Comparison of ENCODE assay signal across 8 mouse cellular contexts in genomic region chr1:178187216-178187791, GRCm38 (mm10). TPM values are rescaled to one million over a fixed set of nuclear protein-coding genes. Genes with fewer than 3 reads are reported as not detected.
DNase-seq lines count a peak whose midpoint lies in the region; ATAC-seq and TF ChIP-seq lines count a peak whose summit lies in the region.
"Not testable (repeated sequence)": the region's sequence is repeated elsewhere in the genome, so short reads cannot be mapped to it uniquely, and the experiment has no call there.

Desi2 (plus strand) TSS chr1:178187417.

- TF ChIP-seq CTCF in E14TG2a.4 (conservative IDR thresholded peaks at IDR 0.05; ENCODE audit: low read length); testis, adult 2 months (IDR thresholded peaks at IDR 0.05; ENCODE audit: control insufficient read depth, insufficient read depth, insufficient replicate concordance, low read depth, low read length): not testable (repeated sequence)
- peak; percentile 7; the same call in 1 of the 2 replicates for TF ChIP-seq CTCF in heart, postnatal 0 days (IDR thresholded peaks at IDR 0.05; ENCODE audit: low read depth)

- TF ChIP-seq EP300 in heart, postnatal 0 days (IDR thresholded peaks at IDR 0.05; ENCODE audit: low read depth) = not testable (repeated sequence)

- H3K27ac ChIP-seq in forebrain, embryonic 12.5 days = peak within 1 kb of the TSS; percentile 53; the same call in 1 of the 2 replicates
- H3K27ac ChIP-seq in heart, postnatal 0 days (ENCODE audit: low read depth) = peak within 1 kb of the TSS; percentile 93
- peak within 1 kb of the TSS; percentile 70 for H3K27ac ChIP-seq in liver, embryonic 16.5 days (ENCODE audit: low read length)
- H3K27ac ChIP-seq in neural tube, embryonic 13.5 days (replicated peaks) = peak within 1 kb of the TSS; percentile 74
- peak within 1 kb of the TSS; percentile 85 for H3K27ac ChIP-seq in testis, adult 2 months (ENCODE audit: control insufficient read depth, insufficient read depth, low read depth, low read length)

- TF ChIP-seq POLR2A in testis, adult 2 months (IDR thresholded peaks at IDR 0.05; ENCODE audit: control insufficient read depth, low read depth, low read length) = peak; percentile 48

- H3K9me3 ChIP-seq in E14TG2a.4 (ENCODE audit: low read length); forebrain, embryonic 12.5 days; heart, postnatal 0 days (replicated peaks; ENCODE audit: control insufficient read depth, low read length); liver, embryonic 16.5 days (replicated peaks; ENCODE audit: control insufficient read depth, low read length); neural tube, embryonic 13.5 days: not testable (repeated sequence)

- under 1% methylated on average over 37 of the region's 37 CpGs for WGBS in forebrain, embryonic 12.5 days
- WGBS in heart, postnatal 0 days = under 1% methylated on average over 27 of the region's 37 CpGs
- WGBS in liver, embryonic 16.5 days (ENCODE audit: insufficient replicate concordance) = under 1% methylated on average over 33 of the region's 37 CpGs
- whole genome bisulfite sequencing in neural tube, embryonic 13.5 days = under 1% methylated on average over 37 of the region's 37 CpGs

- peak within 1 kb of the TSS; percentile 86 for H3K4me3 ChIP-seq in E14TG2a.4 (replicated peaks; ENCODE audit: low read length)
- H3K4me3 ChIP-seq in forebrain, embryonic 12.5 days (replicated peaks) = peak within 1 kb of the TSS; percentile 64
- H3K4me3 ChIP-seq in heart, postnatal 0 days (ENCODE audit: low read depth, low read length) = peak within 1 kb of the TSS; percentile 72
- H3K4me3 ChIP-seq in liver, embryonic 16.5 days (ENCODE audit: low read depth, low read length) = peak within 1 kb of the TSS; percentile 75
- peak within 1 kb of the TSS; percentile 64 for H3K4me3 ChIP-seq in neural tube, embryonic 13.5 days
- H3K4me3 ChIP-seq in testis, adult 2 months (ENCODE audit: control insufficient read depth, low read depth, low read length) = peak within 1 kb of the TSS; percentile 85

- ATAC-seq in forebrain, embryonic 12.5 days (ENCODE audit: low FRiP score) = peak; percentile 99
- ATAC-seq in heart, postnatal 0 days (ENCODE audit: insufficient read depth, low read depth) = peak; percentile 99
- peak; percentile 96 for ATAC-seq in liver, embryonic 16.5 days (ENCODE audit: low read depth)
- peak; percentile 99 for ATAC-seq in neural tube, embryonic 13.5 days (ENCODE audit: low read depth)

- H3K4me2 ChIP-seq in forebrain, embryonic 12.5 days = peak within 1 kb of the TSS; percentile 57
- H3K4me2 ChIP-seq in heart, postnatal 0 days (ENCODE audit: low read depth, low read length) = peak within 1 kb of the TSS; percentile 85
- H3K4me2 ChIP-seq in liver, embryonic 16.5 days (ENCODE audit: low read depth, low read length) = peak within 1 kb of the TSS; percentile 89
- peak within 1 kb of the TSS; percentile 67 for H3K4me2 ChIP-seq in neural tube, embryonic 13.5 days

- peak; percentile 87 for DNase-seq in c-Kit-positive CD71-positive TER-119-positive erythroid progenitor cells, embryonic 14.5 days (ENCODE audit: low spot score)
- DNase-seq in heart, postnatal 0 days (ENCODE audit: low spot score) = peak; percentile 100
- peak; percentile 91 to 96 for DNase-seq in kidney, postnatal 4 days

- not testable (repeated sequence) for H3K36me3 ChIP-seq in E14TG2a.4 (ENCODE audit: insufficient read depth, low read length); forebrain, embryonic 12.5 days (replicated peaks); heart, postnatal 0 days (replicated peaks; ENCODE audit: control insufficient read depth, insufficient read depth, low read length); liver, embryonic 16.5 days (ENCODE audit: control insufficient read depth, insufficient read depth); neural tube, embryonic 13.5 days; testis, adult 2 months (ENCODE audit: control insufficient read depth, insufficient read depth, low read length)

- peak within 1 kb of the TSS; percentile 54 for H3K9ac ChIP-seq in forebrain, embryonic 12.5 days
- H3K9ac ChIP-seq in heart, postnatal 0 days (replicated peaks; ENCODE audit: low read depth, low read length) = peak within 1 kb of the TSS; percentile 66
- H3K9ac ChIP-seq in liver, embryonic 16.5 days (ENCODE audit: low read depth, low read length) = peak within 1 kb of the TSS; percentile 70
- H3K9ac ChIP-seq in neural tube, embryonic 13.5 days = peak within 1 kb of the TSS; percentile 66

- H3K27me3 ChIP-seq in E14TG2a.4 (ENCODE audit: insufficient read depth, low read length); forebrain, embryonic 12.5 days; heart, postnatal 0 days (ENCODE audit: control insufficient read depth, insufficient read depth, low read length); liver, embryonic 16.5 days (ENCODE audit: control insufficient read depth, insufficient read depth, low read depth, low read length); neural tube, embryonic 13.5 days; testis, adult 2 months (ENCODE audit: control insufficient read depth, insufficient read depth, low read length): not testable (repeated sequence)

- H3K4me1 ChIP-seq in E14TG2a.4 (replicated peaks; ENCODE audit: low read depth, low read length) = peaks cover 11% of the 10 kb centered on the region
- peaks cover 10% of the 10 kb centered on the region for H3K4me1 ChIP-seq in forebrain, embryonic 12.5 days
- H3K4me1 ChIP-seq in heart, postnatal 0 days (ENCODE audit: control insufficient read depth, insufficient read depth) = peaks cover 15% of the 10 kb centered on the region; the same call in 1 of the 2 replicates
- not testable (repeated sequence) for H3K4me1 ChIP-seq in liver, embryonic 16.5 days (ENCODE audit: control insufficient read depth, low read depth, low read length); testis, adult 2 months (ENCODE audit: control insufficient read depth, insufficient read depth, low read length)
- peaks cover 16% of the 10 kb centered on the region for H3K4me1 ChIP-seq in neural tube, embryonic 13.5 days (replicated peaks)

RNA-seq across cellular contexts. Expression of gene Desi2, which starts in this region (rescaled TPM):
- polyA plus RNA-seq in forebrain, embryonic 12.5 days (2016; fragmentation: Nextera tagmentation; extraction: Ambion mirVana) = 19.9 and 22.4 TPM in 2 replicates
- 22.6 and 35.0 TPM in 2 replicates for total RNA-seq in heart, postnatal 0 days (2014; rRNA removed; ENCODE audit: low replicate concordance)
- 24.8 and 26.8 TPM in 2 replicates for polyA plus RNA-seq in heart, postnatal 0 days (2015; fragmentation: Nextera tagmentation; extraction: Ambion mirVana)
- 7.8 and 8.8 TPM in 2 replicates for polyA plus RNA-seq in liver, embryonic 16.5 days (2015; fragmentation: Nextera tagmentation; extraction: Ambion mirVana)
- 21.8 and 24.6 TPM in 2 replicates for polyA plus RNA-seq in neural tube, embryonic 13.5 days (2015; fragmentation: Nextera tagmentation; extraction: Ambion mirVana)
- polyA plus RNA-seq in testis, adult 2 months (2012; rRNA removed) = 7.4 and 7.5 TPM in 2 replicates

Comparison
In these comparisons a context has a peak if more than half of its experiments do, and no peak if none do; other contexts are left out.
1. Peak in every context shown above with its lines: DNase-seq, ATAC-seq, H3K4me3 ChIP-seq and H3K27ac ChIP-seq.